Comparison of ENCODE assay signal across 8 mouse cellular contexts in genomic region chr5:123507936-123508723, GRCm38 (mm10). TPM values are rescaled to one million over a fixed set of nuclear protein-coding genes. Genes with fewer than 3 reads are reported as not detected.
DNase-seq lines count a peak whose midpoint lies in the region; ATAC-seq and TF ChIP-seq lines count a peak whose summit lies in the region.

No protein-coding gene starts in this region.

- DNase-seq in Muller cell, postnatal 12 days (ENCODE audit: inconsistent ontology term): peak; percentile 97
- peak; percentile 61 to 65 for DNase-seq in cerebellum, adult 2 months
- DNase-seq in forebrain, postnatal 0 days: peak; percentile 95
- peak; percentile 85 to 91 for DNase-seq in layer of hippocampus, postnatal 10 days (ENCODE audit: low spot score in 2 of 2)
- peak; percentile 86 for DNase-seq in lung, postnatal 10 days
- peak; percentile 97 for DNase-seq in retina, embryonic 14.5 days (ENCODE audit: low spot score)
- peak; percentile 83 to 88 for DNase-seq in thymus, postnatal 36 days

- peak overlapping the region; percentile 70 for H3K4me2 ChIP-seq in forebrain, postnatal 0 days (ENCODE audit: low read depth)

- peaks cover 15% of the 10 kb centered on the region for H3K36me3 ChIP-seq in forebrain, postnatal 0 days (ENCODE audit: insufficient read depth)

- peak overlapping the region; percentile 68 for H3K9ac ChIP-seq in forebrain, postnatal 0 days

- no peak for TF ChIP-seq POLR2A in cerebellum, adult 2 months (IDR thresholded peaks at IDR 0.05; ENCODE audit: borderline replicate concordance, insufficient read depth, low read length)

- ATAC-seq in forebrain, postnatal 0 days: peak; percentile 94
- peak; percentile 74 to 85 for ATAC-seq in hematopoietic stem cell, adult 5-6 weeks (replicated peaks in 1 of 2; ENCODE audit: insufficient read depth in 1 of 2, low FRiP score in 2 of 2, low TSS enrichment in 1 of 2, low read depth in 1 of 2, poor library complexity in 2 of 2, severe bottlenecking in 2 of 2)

- H3K4me3 ChIP-seq in cerebellum, adult 2 months (replicated peaks; ENCODE audit: insufficient read depth, low read depth, low read length): peak overlapping the region; percentile 50
- H3K4me3 ChIP-seq in forebrain, postnatal 0 days (ENCODE audit: low read depth, low read length): peak overlapping the region; percentile 62

- H3K27me3 ChIP-seq in cerebellum, adult 2 months (ENCODE audit: control insufficient read depth, insufficient read depth, low read length): no peaks in the 10 kb centered on the region
- H3K27me3 ChIP-seq in forebrain, postnatal 0 days (ENCODE audit: insufficient read depth, low read length): peaks cover 3% of the 10 kb centered on the region; the same call in 1 of the 2 replicates

- H3K9me3 ChIP-seq in forebrain, postnatal 0 days (ENCODE audit: low read length): no peaks in the 10 kb centered on the region

- WGBS in cerebellum, adult 2 months: under 1% methylated on average over 59 of the region's 59 CpGs
- WGBS in forebrain, postnatal 0 days: 4% methylated on average over 58 of the region's 59 CpGs

- no peak overlapping the region for H3K27ac ChIP-seq in cerebellum, adult 2 months (ENCODE audit: insufficient read depth, low read length)
- 0 out of 2 replicates have a peak overlapping the region, but pooled peaks have one; percentile 29 for H3K27ac ChIP-seq in forebrain, postnatal 0 days (ENCODE audit: low read depth, low read length)

- no peak for TF ChIP-seq CTCF in cerebellum, adult 2 months (IDR thresholded peaks at IDR 0.05; ENCODE audit: borderline replicate concordance, insufficient read depth, low read depth, low read length)
- peak; percentile 60 for TF ChIP-seq CTCF in forebrain, postnatal 0 days (IDR thresholded peaks at IDR 0.05; ENCODE audit: low read depth)

- no peaks in the 10 kb centered on the region; the same call in 1 of the 2 replicates for H3K4me1 ChIP-seq in cerebellum, adult 2 months (ENCODE audit: control insufficient read depth, insufficient read depth, low read length)
- H3K4me1 ChIP-seq in forebrain, postnatal 0 days (ENCODE audit: insufficient read depth): 0 out of 2 replicates have a peak, but pooled peaks cover 5% of the 10 kb centered on the region

RNA-seq across cellular contexts. Expression of gene B3gnt4, which starts 2.1 kb away (rescaled TPM):
- polyA plus RNA-seq in cerebellum, adult 2 months (2012; rRNA removed): 0.90 and 1.0 TPM in 2 replicates
- total RNA-seq in forebrain, postnatal 0 days (2014; rRNA removed): 2.2 and 2.5 TPM in 2 replicates
- 1.3 and 1.7 TPM in 2 replicates for polyA plus RNA-seq in forebrain, postnatal 0 days (2015; fragmentation: Nextera tagmentation; extraction: Ambion mirVana)
- 0.25 TPM in 1 of 2 replicates, not detected in the other for total RNA-seq in hematopoietic stem cell, adult 5-6 weeks (2017)
- 1 to 10 TPM; 1.3 to 1.8 TPM for total RNA-seq in layer of hippocampus, postnatal 10 days (2021)

RNA-seq across cellular contexts. Expression of gene Diablo, which starts 15.8 kb away (rescaled TPM):
- 76.3 and 77.9 TPM in 2 replicates for polyA plus RNA-seq in cerebellum, adult 2 months (2012; rRNA removed)
- 71.6 and 73.2 TPM in 2 replicates for total RNA-seq in forebrain, postnatal 0 days (2014; rRNA removed)
- polyA plus RNA-seq in forebrain, postnatal 0 days (2015; fragmentation: Nextera tagmentation; extraction: Ambion mirVana): 94.3 and 97.6 TPM in 2 replicates
- 58.4 and 69.0 TPM in 2 replicates for total RNA-seq in hematopoietic stem cell, adult 5-6 weeks (2017)
- 10 to 100 TPM; 41.3 to 48.8 TPM for total RNA-seq in layer of hippocampus, postnatal 10 days (2021)

RNA-seq across cellular contexts. Expression of gene Gm49027, which starts 17.2 kb away (rescaled TPM):
- 5.6 and 6.2 TPM in 2 replicates for polyA plus RNA-seq in cerebellum, adult 2 months (2012; rRNA removed)
- 0.69 and 3.7 TPM in 2 replicates for total RNA-seq in forebrain, postnatal 0 days (2014; rRNA removed)
- 4.1 and 4.4 TPM in 2 replicates for polyA plus RNA-seq in forebrain, postnatal 0 days (2015; fragmentation: Nextera tagmentation; extraction: Ambion mirVana)
- not detected in 2 replicates for total RNA-seq in hematopoietic stem cell, adult 5-6 weeks (2017)
- 1 to 10 TPM; 6.2 to 8.7 TPM for total RNA-seq in layer of hippocampus, postnatal 10 days (2021)

RNA-seq across cellular contexts. Expression of gene Il31, which starts 18.8 kb away (rescaled TPM):
- not detected in 2 replicates for polyA plus RNA-seq in cerebellum, adult 2 months (2012; rRNA removed)
- not detected in 2 replicates for total RNA-seq in forebrain, postnatal 0 days (2014; rRNA removed)
- not detected in 2 replicates for polyA plus RNA-seq in forebrain, postnatal 0 days (2015; fragmentation: Nextera tagmentation; extraction: Ambion mirVana)
- not detected in 2 replicates for total RNA-seq in hematopoietic stem cell, adult 5-6 weeks (2017)
- total RNA-seq in layer of hippocampus, postnatal 10 days (2021): not detected

RNA-seq across cellular contexts. Expression of gene Lrrc43, which starts 19.0 kb away (rescaled TPM):
- 0.07 and 0.40 TPM in 2 replicates for polyA plus RNA-seq in cerebellum, adult 2 months (2012; rRNA removed)
- total RNA-seq in forebrain, postnatal 0 days (2014; rRNA removed): 0.69 and 1.5 TPM in 2 replicates
- polyA plus RNA-seq in forebrain, postnatal 0 days (2015; fragmentation: Nextera tagmentation; extraction: Ambion mirVana): 0.62 and 1.3 TPM in 2 replicates
- total RNA-seq in hematopoietic stem cell, adult 5-6 weeks (2017): not detected in 2 replicates
- 1 to 10 TPM; 1.7 to 2.2 TPM for total RNA-seq in layer of hippocampus, postnatal 10 days (2021)
